Mouse (Mus musculus): Measurements from ENCODE around the gene Ints14. TPM values are rescaled to one million over a fixed set of nuclear protein-coding genes. Genes with fewer than 3 reads are reported as not detected.
"Not testable (repeated sequence)": the region's sequence is repeated elsewhere in the genome, so short reads cannot be mapped to it uniquely, and the experiment has no call there.

Ints14 gene
- polyA plus RNA-seq, 1 experiment from 2014 or later = 60.4 TPM

GRCm38 (mm10) chr9:64956337-64956736 lies 4.4 kb upstream of the Ints14 start:
- no peak overlapping the region for H3K9ac ChIP-seq (replicated peaks)
- 31% methylated on average over 12 of the region's 12 CpGs for WGBS
- H3K4me1 ChIP-seq = peaks cover 6% of the 10 kb centered on the region
- no peaks in the 10 kb centered on the region for H3K9me3 ChIP-seq
- no peak overlapping the region for H3K27ac ChIP-seq (replicated peaks)
- no peaks in the 10 kb centered on the region for H3K36me3 ChIP-seq
- H3K27me3 ChIP-seq = peaks cover 12% of the 10 kb centered on the region; the same call in 1 of the 2 replicates
- peak overlapping the region; percentile 22; the same call in 1 of the 2 replicates for H3K4me2 ChIP-seq (replicated peaks)
- ATAC-seq (ENCODE audit: low FRiP score, low read depth) = no peak
- no peak overlapping the region for H3K4me3 ChIP-seq

DNA sequence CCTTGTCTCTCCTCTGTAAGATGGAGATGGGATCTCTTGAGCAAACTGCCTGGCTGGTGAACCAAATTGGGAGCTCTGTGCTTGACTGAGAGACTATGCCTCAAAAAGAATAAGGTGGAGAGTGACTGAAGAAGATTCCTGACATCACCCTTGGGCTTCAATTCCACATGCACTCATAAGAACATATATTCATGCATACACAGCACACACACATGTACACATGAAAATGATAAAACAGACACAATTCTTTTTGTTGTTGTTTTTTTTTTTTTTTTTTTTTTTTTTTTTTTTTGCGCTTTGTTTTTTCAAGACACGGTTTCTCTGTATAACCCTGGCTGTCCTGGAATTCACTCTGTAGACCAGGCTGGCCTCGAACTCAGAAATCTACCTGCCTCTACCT lies 3.4 kb upstream of the Ints14 start:
- no peak overlapping the region for H3K4me3 ChIP-seq
- H3K4me1 ChIP-seq = peaks cover 12% of the 10 kb centered on the region
- H3K9ac ChIP-seq (replicated peaks) = no peak overlapping the region
- WGBS = 93% methylated on average over 3 of the region's 3 CpGs
- no peaks in the 10 kb centered on the region for H3K9me3 ChIP-seq
- H3K27me3 ChIP-seq = peaks cover 5% of the 10 kb centered on the region; the same call in 1 of the 2 replicates
- no peak overlapping the region for H3K4me2 ChIP-seq (replicated peaks)
- H3K36me3 ChIP-seq = 0 out of 2 replicates have a peak, but pooled peaks cover under 1% of the 10 kb centered on the region
- no peak for ATAC-seq (ENCODE audit: low FRiP score, low read depth)
- no peak overlapping the region for H3K27ac ChIP-seq (replicated peaks)

- peak; percentile 80 for ATAC-seq (ENCODE audit: low FRiP score, low read depth)
- H3K9ac ChIP-seq (replicated peaks) = peak overlapping the region; percentile 81
These were observed 244 bp downstream of the Ints14 start for GRCm38 (mm10) chr9:64960978-64961320.

GRCm38 (mm10) chr9:64980548-64980947 lies 19.8 kb downstream of the Ints14 start:
- 82% methylated on average over 3 of the region's 3 CpGs for WGBS

More at GRCm38 (mm10) chr9:64960978-64961320, 244 bp downstream of the Ints14 start:
- Histone ChIP-seq H3K27ac (replicated peaks) (peak overlapping the region; percentile 85), H3K27me3 (no peaks in the 10 kb centered on the region), H3K9me3 (no peaks in the 10 kb centered on the region), H3K4me2 (replicated peaks) (peak overlapping the region; percentile 85), H3K4me1 (peaks cover 12% of the 10 kb centered on the region), H3K4me3 (peak overlapping the region; percentile 84), H3K36me3 (peaks cover 28% of the 10 kb centered on the region)
- 0% methylated on average over 17 of the region's 17 CpGs for WGBS

DNA sequence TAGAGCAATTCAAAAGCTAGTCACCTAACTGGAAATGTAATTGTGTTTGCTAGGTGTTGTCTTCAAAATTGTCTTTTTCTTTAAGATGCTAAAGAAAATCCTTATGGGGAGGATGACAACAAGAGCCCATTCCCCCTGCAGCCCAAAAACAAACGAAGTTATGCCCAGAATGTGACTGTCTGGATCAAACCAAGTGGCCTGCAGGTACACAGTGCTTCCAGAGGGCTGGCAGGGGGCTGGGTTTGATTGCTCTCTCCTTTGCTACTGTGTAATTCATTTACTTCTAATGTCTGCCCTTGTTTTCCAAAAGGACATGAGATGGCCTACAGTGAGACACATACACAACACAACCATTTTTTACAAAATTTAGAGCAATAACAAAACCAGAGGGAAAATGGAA lies 21.2 kb downstream of the Ints14 start:
- Histone ChIP-seq H3K9ac (replicated peaks) (no peak overlapping the region), H3K27ac (replicated peaks) (no peak overlapping the region), H3K4me2 (replicated peaks) (no peak overlapping the region), H3K9me3 (no peaks in the 10 kb centered on the region), H3K27me3 (no peaks in the 10 kb centered on the region), H3K4me1 (no peaks in the 10 kb centered on the region), H3K4me3 (no peak overlapping the region), H3K36me3 (peaks cover 95% of the 10 kb centered on the region)
- 88% methylated on average over 1 of the region's 1 CpGs for WGBS
- ATAC-seq (ENCODE audit: low FRiP score, low read depth) = no peak

More at GRCm38 (mm10) chr9:64980548-64980947, 19.8 kb downstream of the Ints14 start:
- no peak overlapping the region for H3K4me3 ChIP-seq
- H3K36me3 ChIP-seq = peaks cover 94% of the 10 kb centered on the region
- H3K4me2 ChIP-seq (replicated peaks) = no peak overlapping the region
- no peaks in the 10 kb centered on the region for H3K9me3 ChIP-seq
- no peak for ATAC-seq (ENCODE audit: low FRiP score, low read depth)
- H3K27me3 ChIP-seq = no peaks in the 10 kb centered on the region
- H3K27ac ChIP-seq (replicated peaks) = no peak overlapping the region
- H3K9ac ChIP-seq (replicated peaks) = no peak overlapping the region
- no peaks in the 10 kb centered on the region for H3K4me1 ChIP-seq

- H3K4me1 ChIP-seq = no peaks in the 10 kb centered on the region
- peaks cover 94% of the 10 kb centered on the region for H3K36me3 ChIP-seq
- no peaks in the 10 kb centered on the region for H3K27me3 ChIP-seq
- H3K27ac ChIP-seq (replicated peaks) = 0 out of 2 replicates have a peak overlapping the region, but pooled peaks have one; percentile 15
- no peaks in the 10 kb centered on the region for H3K9me3 ChIP-seq
- 80% methylated on average over 8 of the region's 8 CpGs for WGBS
- no peak for ATAC-seq (ENCODE audit: low FRiP score, low read depth)
- no peak overlapping the region for H3K9ac ChIP-seq (replicated peaks)
- H3K4me2 ChIP-seq (replicated peaks) = no peak overlapping the region
- no peak overlapping the region for H3K4me3 ChIP-seq
These were observed 24.5 kb downstream of the Ints14 start for GRCm38 (mm10) chr9:64985037-64985794.

DNA sequence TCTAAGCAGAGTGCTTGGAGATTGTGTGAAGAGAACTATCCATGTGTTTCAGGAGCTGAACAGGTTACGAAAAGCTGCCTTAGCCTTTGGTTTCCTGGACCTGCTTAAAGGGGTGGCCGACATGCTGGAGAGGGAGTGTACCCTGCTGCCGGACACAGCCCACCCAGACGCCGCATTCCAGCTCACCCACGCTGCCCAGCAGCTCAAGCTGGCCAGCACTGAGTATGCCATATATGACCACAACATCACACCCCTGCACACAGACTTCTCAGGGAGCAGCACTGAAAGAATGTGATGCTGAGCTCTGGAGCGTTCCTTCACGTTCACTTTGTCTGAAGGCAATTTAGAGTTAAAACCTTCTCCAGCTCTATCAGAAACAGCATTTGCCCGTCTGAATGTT lies 25.1 kb downstream of the Ints14 start:
- H3K4me3 ChIP-seq = no peak overlapping the region
- 90% methylated on average over 9 of the region's 9 CpGs for WGBS
- no peaks in the 10 kb centered on the region for H3K9me3 ChIP-seq
- H3K36me3 ChIP-seq = peaks cover 94% of the 10 kb centered on the region
- no peaks in the 10 kb centered on the region for H3K27me3 ChIP-seq
- 0 out of 2 replicates have a peak overlapping the region, but pooled peaks have one; percentile 15 for H3K27ac ChIP-seq (replicated peaks)
- no peak overlapping the region for H3K4me2 ChIP-seq (replicated peaks)
- no peaks in the 10 kb centered on the region for H3K4me1 ChIP-seq
- H3K9ac ChIP-seq (replicated peaks) = no peak overlapping the region
- no peak for ATAC-seq (ENCODE audit: low FRiP score, low read depth)

DNA sequence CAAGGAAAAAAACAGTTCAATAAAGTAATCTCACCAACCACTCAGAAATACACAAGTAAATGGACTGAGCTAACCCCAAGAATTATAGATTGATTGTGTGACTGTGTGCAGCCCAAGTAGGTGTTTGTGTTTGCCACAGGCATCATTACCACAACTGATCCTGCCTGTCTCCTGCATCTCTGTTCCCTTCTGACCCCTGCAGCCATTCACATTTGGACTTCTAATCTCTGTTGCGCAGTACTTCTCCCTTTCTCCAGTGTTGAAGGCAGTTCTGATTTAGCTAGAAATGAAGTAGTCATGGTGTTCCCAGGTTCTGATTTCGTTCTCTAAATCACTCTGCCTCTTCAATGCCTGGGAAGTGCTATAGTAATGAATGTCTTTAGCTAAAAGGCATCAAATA lies 26.9 kb downstream of the Ints14 start:
- Histone ChIP-seq H3K9me3 (no peaks in the 10 kb centered on the region), H3K4me2 (replicated peaks) (no peak overlapping the region), H3K4me1 (no peaks in the 10 kb centered on the region), H3K4me3 (no peak overlapping the region), H3K36me3 (peaks cover 92% of the 10 kb centered on the region), H3K27me3 (no peaks in the 10 kb centered on the region), H3K9ac (replicated peaks) (no peak overlapping the region), H3K27ac (replicated peaks) (no peak overlapping the region)
- 96% methylated on average over 2 of the region's 2 CpGs for WGBS
- ATAC-seq (ENCODE audit: low FRiP score, low read depth) = no peak

- WGBS = 95% methylated on average over 6 of the region's 6 CpGs
- Histone ChIP-seq H3K4me2 (replicated peaks) (no peak overlapping the region), H3K4me1 (no peaks in the 10 kb centered on the region), H3K36me3 (peaks cover 94% of the 10 kb centered on the region), H3K4me3 (no peak overlapping the region), H3K9ac (replicated peaks) (no peak overlapping the region), H3K27me3 (no peaks in the 10 kb centered on the region), H3K27ac (replicated peaks) (no peak overlapping the region), H3K9me3 (no peaks in the 10 kb centered on the region)
- no peak for ATAC-seq (ENCODE audit: low FRiP score, low read depth)
These were observed 27.7 kb downstream of the Ints14 start for GRCm38 (mm10) chr9:64988443-64988842.

GRCm38 (mm10) chr9:64990291-64990690 lies 29.6 kb downstream of the Ints14 start:
- Histone ChIP-seq H3K27me3 (no peaks in the 10 kb centered on the region), H3K4me3 (no peak overlapping the region), H3K4me2 (replicated peaks) (no peak overlapping the region), H3K4me1 (no peaks in the 10 kb centered on the region), H3K27ac (replicated peaks) (no peak overlapping the region), H3K9me3 (no peaks in the 10 kb centered on the region), H3K9ac (replicated peaks) (no peak overlapping the region), H3K36me3 (peaks cover 94% of the 10 kb centered on the region)
- ATAC-seq (ENCODE audit: low FRiP score, low read depth) = no peak
- 93% methylated on average over 7 of the region's 7 CpGs for WGBS

GRCm38 (mm10) chr9:64995464-64995863 lies 34.8 kb downstream of the Ints14 start:
- H3K36me3 ChIP-seq = peaks cover 88% of the 10 kb centered on the region
- H3K4me3 ChIP-seq; H3K27me3 ChIP-seq; H3K9me3 ChIP-seq; H3K27ac ChIP-seq (replicated peaks); H3K4me2 ChIP-seq (replicated peaks); H3K4me1 ChIP-seq; ATAC-seq (ENCODE audit: low FRiP score, low read depth); H3K9ac ChIP-seq (replicated peaks): not testable (repeated sequence)
- WGBS = 97% methylated on average over 1 of the region's 1 CpGs

- Histone ChIP-seq H3K27ac (replicated peaks) (0 out of 2 replicates have a peak overlapping the region, but pooled peaks have one; percentile 52), H3K36me3 (peaks cover 82% of the 10 kb centered on the region), H3K4me2 (replicated peaks) (no peak overlapping the region), H3K27me3 (no peaks in the 10 kb centered on the region), H3K9me3 (no peaks in the 10 kb centered on the region), H3K4me3 (no peak overlapping the region), H3K9ac (replicated peaks) (no peak overlapping the region), H3K4me1 (no peaks in the 10 kb centered on the region; the same call in 1 of the 2 replicates)
- 65% methylated on average over 4 of the region's 4 CpGs for whole genome bisulfite sequencing
- ATAC-seq (ENCODE audit: low FRiP score, low read depth) = no peak
These were observed 40.8 kb downstream of the Ints14 start for GRCm38 (mm10) chr9:65001481-65001880.
